Mouse (Mus musculus): ENCODE data around the gene Oxld1. TPM values are rescaled to one million over a fixed set of nuclear protein-coding genes. Genes with fewer than 3 reads are reported as not detected.
A peak's percentile ranks its signal among the peaks of the same experiment; 100 is the strongest.

Oxld1 gene
- total and polyA plus RNA-seq, 3 experiments, result 10.4 to 31.4 (median 20.3) TPM

DNA sequence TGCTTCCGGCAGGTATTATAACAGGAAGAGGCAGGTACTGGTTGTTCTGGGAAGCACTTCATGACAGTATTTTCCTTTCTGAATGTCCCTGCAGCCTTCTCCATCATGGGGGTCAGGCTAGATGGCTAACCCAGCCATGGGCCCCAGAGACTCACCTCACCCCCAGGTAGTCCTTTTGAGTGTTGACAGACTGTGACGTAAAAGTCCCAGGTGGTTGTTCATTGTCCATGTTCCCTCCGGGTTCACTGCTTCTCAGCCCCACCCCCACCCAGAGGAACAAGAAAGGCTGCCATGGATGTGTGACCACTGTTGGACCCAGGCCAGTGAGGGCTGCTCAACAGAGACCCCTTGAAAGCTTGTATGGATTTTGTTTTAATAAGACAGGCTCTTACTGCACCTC lies 35.5 kb upstream of the Oxld1 start:
- no peak for DNase-seq (ENCODE audit: extremely low read depth)
- no peak overlapping the region for H3K4me3 ChIP-seq (replicated peaks in 1 of 3; ENCODE audit: low read depth in 2 of 3, low read length in 2 of 3, poor library complexity in 1 of 3)
- H3K36me3 ChIP-seq (replicated peaks in 1 of 2; ENCODE audit: control insufficient read depth in 1 of 2, insufficient read depth in 1 of 2, low read length in 1 of 2), result peaks cover 44 to 76% of the 10 kb centered on the region in 2 experiments
- H3K27ac ChIP-seq (ENCODE audit: insufficient read depth, low read depth), result no peak overlapping the region
- peak overlapping the region; percentile 55; the same call in 1 of the 2 replicates for H3K4me2 ChIP-seq (ENCODE audit: insufficient read depth, low read depth, poor library complexity, severe bottlenecking)
- 0 out of 2 replicates have a peak, but pooled peaks cover 2% of the 10 kb centered on the region for H3K79me2 ChIP-seq (replicated peaks; ENCODE audit: control insufficient read depth, extremely low read depth, insufficient read depth, poor library complexity, severe bottlenecking)
- dilution Hi-C loops (cut with MboI; ENCODE audit: extremely low pct_ligation_motif_present, extremely low pct_unique_long_range_greater_than_20kb, low sequenced_read_pairs) (no loop called here), in situ Hi-C loops (cut with MboI; ENCODE audit: low pct_ligation_motif_present, low pct_unique_long_range_greater_than_20kb, low sequenced_read_pairs) (no loop called here)
- peaks cover 15 to 41% of the 10 kb centered on the region in 2 experiments for H3K4me1 ChIP-seq (ENCODE audit: control insufficient read depth in 1 of 2, insufficient read depth in 2 of 2)
- no peaks in the 10 kb centered on the region for H3K9me3 ChIP-seq (replicated peaks; ENCODE audit: low read length)
- TF ChIP-seq JUND (conservative IDR thresholded peaks at IDR 0.05; ENCODE audit: low read depth, low read length) (no peak), MAFK (IDR thresholded peaks at IDR 0.05; ENCODE audit: insufficient replicate concordance, low read length) (no peak), EP300 (IDR thresholded peaks at IDR 0.05; ENCODE audit: low read length) (no peak)
- no peak overlapping the region for H3K9ac ChIP-seq (ENCODE audit: insufficient read depth, low read depth)
- H3K27me3 ChIP-seq (replicated peaks), result no peaks in the 10 kb centered on the region

DNA sequence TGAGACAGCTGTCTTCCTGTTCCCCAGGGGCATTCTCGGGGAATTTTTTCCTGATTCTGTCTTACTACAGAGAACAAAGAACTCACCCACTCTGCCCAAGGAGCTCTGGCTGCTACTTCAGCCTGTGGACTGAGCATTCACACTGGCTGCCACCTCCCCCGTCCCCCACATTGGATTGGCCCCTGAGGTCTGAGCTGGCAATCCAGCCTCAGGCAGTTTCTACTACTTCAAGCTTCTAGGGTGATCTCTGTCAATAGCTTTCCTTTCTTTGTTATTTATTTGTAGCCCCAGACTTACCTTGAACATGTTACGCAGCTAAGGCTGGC lies 35.0 kb upstream of the Oxld1 start:
- dilution Hi-C loops (cut with MboI; ENCODE audit: extremely low pct_ligation_motif_present, extremely low pct_unique_long_range_greater_than_20kb, low sequenced_read_pairs) (no loop called here), in situ Hi-C loops (cut with MboI; ENCODE audit: low pct_ligation_motif_present, low pct_unique_long_range_greater_than_20kb, low sequenced_read_pairs) (no loop called here)
- peak overlapping the region; percentile 9 to 75 (median 73) for H3K4me3 ChIP-seq (replicated peaks in 1 of 3; ENCODE audit: low read depth in 2 of 3, low read length in 2 of 3, poor library complexity in 1 of 3)
- peaks cover 15 to 41% of the 10 kb centered on the region in 2 experiments for H3K4me1 ChIP-seq (ENCODE audit: control insufficient read depth in 1 of 2, insufficient read depth in 2 of 2)
- no peak overlapping the region; the same call in 1 of the 2 replicates for H3K27ac ChIP-seq (ENCODE audit: insufficient read depth, low read depth)
- no peak for DNase-seq (ENCODE audit: extremely low read depth)
- H3K4me2 ChIP-seq (ENCODE audit: insufficient read depth, low read depth, poor library complexity, severe bottlenecking), result peak overlapping the region; percentile 55
- H3K36me3 ChIP-seq (replicated peaks in 1 of 2; ENCODE audit: control insufficient read depth in 1 of 2, insufficient read depth in 1 of 2, low read length in 1 of 2), result peaks cover 45 to 76% of the 10 kb centered on the region in 2 experiments
- H3K9ac ChIP-seq (ENCODE audit: insufficient read depth, low read depth), result peak overlapping the region; percentile 71; the same call in 1 of the 2 replicates
- no peaks in the 10 kb centered on the region for H3K27me3 ChIP-seq (replicated peaks)
- H3K79me2 ChIP-seq (replicated peaks; ENCODE audit: control insufficient read depth, extremely low read depth, insufficient read depth, poor library complexity, severe bottlenecking), result 0 out of 2 replicates have a peak, but pooled peaks cover 2% of the 10 kb centered on the region
- H3K9me3 ChIP-seq (replicated peaks; ENCODE audit: low read length), result no peaks in the 10 kb centered on the region
- TF ChIP-seq HCFC1 (IDR thresholded peaks at IDR 0.05; ENCODE audit: low read depth, low read length), result peak; percentile 21; the same call in 1 of the 2 replicates
- no peak for TF ChIP-seq BHLHE40 (IDR thresholded peaks at IDR 0.05; ENCODE audit: low read depth, low read length)
- peak; percentile 22; the same call in 1 of the 2 replicates for TF ChIP-seq EP300 (IDR thresholded peaks at IDR 0.05; ENCODE audit: low read length)
- TF ChIP-seq MXI1 (IDR thresholded peaks at IDR 0.05; ENCODE audit: low read depth, low read length), result peak; percentile 36; the same call in 1 of the 2 replicates

DNA sequence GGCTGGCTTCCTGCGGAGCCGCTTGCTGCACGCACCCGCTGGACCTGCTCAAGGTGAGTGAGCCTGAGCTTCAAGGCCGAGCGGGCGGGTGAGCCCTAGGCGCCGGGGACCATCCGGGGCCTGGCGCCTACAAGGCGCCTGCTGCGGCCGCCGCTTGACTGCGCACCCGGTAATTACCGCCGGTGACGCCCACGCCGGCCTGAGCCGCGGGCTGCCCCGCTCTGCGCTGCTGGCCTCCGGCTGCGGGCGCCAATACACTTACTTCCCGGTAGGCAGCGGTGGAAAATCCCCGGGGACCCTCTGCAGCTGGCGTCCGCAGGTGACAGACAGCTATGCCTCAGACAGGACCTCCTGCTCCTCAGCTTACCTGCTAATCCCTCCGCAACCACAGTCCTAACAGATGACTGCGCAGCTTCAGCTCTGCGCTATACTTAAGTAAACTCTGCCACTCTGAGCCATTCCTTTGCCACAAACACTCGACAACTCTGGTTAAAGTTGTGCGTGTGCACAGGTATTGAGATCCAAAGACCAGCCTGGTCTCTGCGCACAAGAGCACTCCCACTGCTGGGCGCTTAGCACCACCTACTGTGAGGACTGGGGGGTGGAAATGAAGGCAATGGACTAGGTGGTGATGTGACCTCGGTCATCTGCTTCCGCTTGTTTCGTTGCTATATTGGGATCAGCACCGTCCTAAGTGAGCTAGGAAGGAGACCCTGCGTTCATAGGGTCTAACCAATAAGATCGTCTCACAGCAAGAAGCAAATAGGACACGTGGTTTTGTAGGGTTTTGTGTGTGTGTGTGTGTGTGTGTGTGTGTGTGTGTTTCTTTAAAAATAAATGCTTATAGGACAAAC lies 34.4 kb upstream of the Oxld1 start:
- in situ Hi-C loops (cut with MboI; ENCODE audit: low pct_ligation_motif_present, low pct_unique_long_range_greater_than_20kb, low sequenced_read_pairs), result no loop called here
- Histone ChIP-seq H3K36me3 (replicated peaks in 1 of 2; ENCODE audit: control insufficient read depth in 1 of 2, insufficient read depth in 1 of 2, low read length in 1 of 2) (peaks cover 46 to 76% of the 10 kb centered on the region in 2 experiments), H3K9me3 (replicated peaks; ENCODE audit: low read length) (no peaks in the 10 kb centered on the region), H3K4me1 (ENCODE audit: control insufficient read depth in 1 of 2, insufficient read depth in 2 of 2) (peaks cover 15 to 42% of the 10 kb centered on the region in 2 experiments), H3K79me2 (replicated peaks; ENCODE audit: control insufficient read depth, extremely low read depth, insufficient read depth, poor library complexity, severe bottlenecking) (peaks cover 2% of the 10 kb centered on the region; the same call in 1 of the 2 replicates), H3K27me3 (replicated peaks) (no peaks in the 10 kb centered on the region), H3K27ac (ENCODE audit: insufficient read depth, low read depth) (peak overlapping the region; percentile 45), H3K4me2 (ENCODE audit: insufficient read depth, low read depth, poor library complexity, severe bottlenecking) (peak overlapping the region; percentile 55), H3K9ac (ENCODE audit: insufficient read depth, low read depth) (peak overlapping the region; percentile 71), H3K4me3 (replicated peaks in 1 of 3; ENCODE audit: low read depth in 2 of 3, low read length in 2 of 3, poor library complexity in 1 of 3) (peak overlapping the region; percentile 73 to 87 (median 75))
- dilution Hi-C loops (cut with MboI; ENCODE audit: extremely low pct_ligation_motif_present, extremely low pct_unique_long_range_greater_than_20kb, low sequenced_read_pairs), result no loop called here
- peak; percentile 85 for DNase-seq (ENCODE audit: extremely low read depth)
- TF ChIP-seq IRF4 (IDR thresholded peaks at IDR 0.05; ENCODE audit: low read depth, low read length), result 0 out of 2 replicates have a peak, but pooled peaks have one; percentile 15
- no peak for TF ChIP-seq GABPA (IDR thresholded peaks at IDR 0.05; ENCODE audit: insufficient replicate concordance, low read depth, low read length)
- TF ChIP-seq MAFK (IDR thresholded peaks at IDR 0.05; ENCODE audit: insufficient replicate concordance, low read length), result no peak
- TF ChIP-seq USF1 (IDR thresholded peaks at IDR 0.05; ENCODE audit: low read depth, low read length), result peak; percentile 64
- TF ChIP-seq EP300 (IDR thresholded peaks at IDR 0.05; ENCODE audit: low read length), result peak; percentile 4; the same call in 1 of the 2 replicates
- TF ChIP-seq MEF2A (IDR thresholded peaks at IDR 0.05; ENCODE audit: borderline replicate concordance, low read depth, low read length), result peak; percentile 92
- TF ChIP-seq UBTF (IDR thresholded peaks at IDR 0.05; ENCODE audit: low read depth, low read length), result peak; percentile 40; the same call in 1 of the 2 replicates
- TF ChIP-seq KAT2A (IDR thresholded peaks at IDR 0.05; ENCODE audit: insufficient replicate concordance, low read length), result no peak
- TF ChIP-seq RCOR1 (conservative IDR thresholded peaks at IDR 0.05; ENCODE audit: low read depth, low read length), result no peak
- TF ChIP-seq BHLHE40 (IDR thresholded peaks at IDR 0.05; ENCODE audit: low read depth, low read length), result peak; percentile 28
- TF ChIP-seq SIN3A (IDR thresholded peaks at IDR 0.05; ENCODE audit: low read length), result peak; percentile 88
- peak; percentile 56 for TF ChIP-seq USF2 (conservative IDR thresholded peaks at IDR 0.05; ENCODE audit: low read depth, low read length)
- peak; percentile 37 for TF ChIP-seq RAD21 (IDR thresholded peaks at IDR 0.05; ENCODE audit: low read depth, low read length)
- no peak for TF ChIP-seq E2F4 (IDR thresholded peaks at IDR 0.05; ENCODE audit: insufficient replicate concordance, low read depth, low read length)
- peak; percentile 3; the same call in 1 of the 2 replicates for TF ChIP-seq CHD2 (IDR thresholded peaks at IDR 0.05; ENCODE audit: low read length)
- 0 out of 2 replicates have a peak, but pooled peaks have one; percentile 44 for TF ChIP-seq NELFE (IDR thresholded peaks at IDR 0.05; ENCODE audit: low read depth, low read length)
- peak; percentile 65; the same call in 1 of the 2 replicates for TF ChIP-seq MYC (IDR thresholded peaks at IDR 0.05; ENCODE audit: low read depth, low read length)
- TF ChIP-seq MXI1 (IDR thresholded peaks at IDR 0.05; ENCODE audit: low read depth, low read length), result peak; percentile 82
- peak; percentile 72; the same call in 1 of the 2 replicates for TF ChIP-seq MAZ (IDR thresholded peaks at IDR 0.05; ENCODE audit: low read depth, low read length)

All from CH12.LX (cell line).